Mouse (Mus musculus) small intestine, adult 2 months (tissue): Measurements from ENCODE around the gene Ndrg4.

Experiments used
- CTCF ChIP-seq: fragments of 200-500 bp; IDR thresholded peaks from 2 replicates; pipeline ENCODE4 v1.5.1; 2012; ENCODE audit warnings: low read depth, mild to moderate bottlenecking, control low read depth, inconsistent platforms, low read length, moderate library complexity, mixed read lengths; ENCODE audit not compliant: insufficient replicate concordance, insufficient read length; ENCODE audit errors: extremely low read depth
- POLR2A ChIP-seq: fragments of 200-500 bp; IDR thresholded peaks from 2 replicates; pipeline ENCODE4 v1.6.1; 2012; ENCODE audit warnings: low read depth, mild to moderate bottlenecking, control low read depth, inconsistent platforms, low read length, moderate library complexity

- no peak for TF ChIP-seq CTCF
- TF ChIP-seq POLR2A: no peak
Measured at GRCm38 (mm10) chr8:95748028-95748427, 71.2 kb downstream of the Ndrg4 start.
